Mouse (Mus musculus) hematopoietic stem cell, adult 5-6 weeks (primary cell): ENCODE results near the gene Lyrm7. TPM values are rescaled to one million over a fixed set of nuclear protein-coding genes. Genes with fewer than 3 reads are reported as not detected.
A peak's percentile ranks its signal among the peaks of the same experiment; 100 is the strongest.
"Not testable (repeated sequence)": the region's sequence is repeated elsewhere in the genome, so short reads cannot be mapped to it uniquely, and the experiment has no call there.

Source experiments
- ATAC-seq, 2 experiments: fragments of 125-278 bp in 1 of 2; replicated peaks in 1 of 2; 2 replicates each; pipeline ENCODE4 v1.8.0; 2016 to 2017; ENCODE audit warnings: inconsistent platforms in 2 of 2, mild to moderate bottlenecking in 2 of 2, moderate number of reproducible peaks in 2 of 2, low read depth in 1 of 2, moderate TSS enrichment in 1 of 2; ENCODE audit not compliant: low FRiP score in 2 of 2, poor library complexity in 2 of 2, severe bottlenecking in 2 of 2, insufficient read depth in 1 of 2, low TSS enrichment in 1 of 2
- total RNA-seq: library from RNA; stranded (forward); fragments of 172-1452, 232-1000 nt; gene quantifications from 2 replicates; pipeline ENCODE4 v1.2.3, GENCODE M21; 2017

The Lyrm7 gene
- 2.5 and 3.1 TPM in 2 replicates for total RNA-seq

DNA sequence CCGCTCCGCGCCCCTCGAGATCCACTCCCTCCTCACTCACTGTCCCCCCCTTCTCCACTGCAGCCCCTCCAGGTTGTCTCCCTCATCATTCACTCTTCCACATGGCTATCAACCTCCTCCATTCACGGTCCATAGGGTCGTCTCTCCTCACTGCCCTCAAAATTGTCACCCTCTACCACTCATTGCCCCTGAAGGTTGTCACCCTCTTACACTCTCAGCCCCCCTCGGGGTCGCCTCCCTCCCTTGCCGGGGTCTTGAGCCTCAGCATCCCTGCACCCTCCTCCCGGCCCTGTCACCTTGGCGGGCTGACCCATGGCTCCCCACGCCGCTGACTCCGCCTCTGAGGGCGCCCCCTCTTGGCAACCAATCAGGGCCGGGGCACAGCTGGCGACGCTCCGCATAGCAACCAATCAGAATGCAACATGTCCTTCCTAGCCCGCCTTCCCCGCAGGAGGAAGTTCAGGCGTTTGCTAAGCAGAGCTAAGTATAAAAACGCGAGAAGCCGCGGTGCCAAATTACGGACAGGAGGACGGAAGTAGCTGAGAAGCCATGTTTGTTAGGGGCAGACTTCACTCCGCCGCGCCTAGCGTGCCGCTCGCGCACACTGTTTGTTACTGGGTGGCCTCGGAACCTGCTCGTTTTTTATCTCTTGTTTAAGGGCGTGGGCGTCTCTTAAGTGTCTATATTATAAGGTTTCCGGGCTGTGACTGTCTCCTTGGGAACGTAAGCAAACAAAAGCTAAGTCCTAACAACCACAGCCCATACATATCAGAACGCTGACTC is at the start of gene Lyrm7:
Lyrm7 (minus strand) TSS at position 661 of the 783 bp plus-strand sequence.
- ATAC-seq = peak; percentile 99

DNA sequence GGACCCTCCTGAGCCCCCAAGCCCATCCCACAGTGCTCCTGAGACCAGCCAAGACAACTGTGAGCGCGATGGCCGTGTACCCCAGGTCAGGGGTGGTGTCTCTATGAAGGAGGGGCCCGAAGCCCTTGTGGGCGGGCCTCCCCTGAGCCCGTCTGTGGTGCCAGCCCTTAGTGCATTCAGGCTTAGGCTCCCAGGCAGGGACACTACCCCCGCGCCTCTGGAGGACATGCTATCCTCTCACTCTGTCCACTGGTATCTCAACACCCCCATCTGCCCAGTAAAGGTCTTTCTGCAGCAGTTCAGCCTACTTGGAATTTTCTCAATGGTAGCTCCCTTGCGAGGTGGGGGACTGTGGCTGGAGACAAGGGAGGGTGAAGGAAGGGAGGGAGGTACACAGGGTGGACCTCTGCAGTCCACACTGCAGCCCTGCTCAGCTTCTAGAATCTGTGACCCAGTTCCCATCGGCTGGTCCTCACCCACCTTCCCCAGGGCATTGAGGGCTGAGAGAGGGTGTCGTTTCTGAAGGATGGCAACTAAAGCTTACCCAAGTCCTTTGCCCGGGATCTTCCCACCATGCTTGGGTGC is 49.5 kb upstream of the Lyrm7 start:
- ATAC-seq = no peak

DNA sequence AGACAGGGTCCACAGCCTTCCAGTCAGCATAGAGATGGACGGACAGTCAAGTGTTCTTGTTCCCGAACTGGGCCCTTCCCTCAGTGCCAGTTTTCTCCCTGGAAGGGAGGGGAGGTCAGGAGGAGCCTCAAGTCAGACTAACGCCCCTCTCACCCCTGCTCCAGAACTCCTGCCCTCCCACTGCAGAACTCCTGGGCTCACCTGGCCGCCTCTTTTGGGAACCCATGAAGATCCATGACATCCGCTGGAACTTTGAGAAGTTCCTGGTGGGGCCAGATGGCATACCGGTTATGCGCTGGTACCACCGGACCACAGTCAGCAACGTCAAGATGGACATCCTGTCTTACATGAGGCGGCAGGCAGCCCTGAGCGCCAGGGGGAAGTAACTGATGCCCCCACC is 48.6 kb upstream of the Lyrm7 start:
- no peak for ATAC-seq

DNA sequence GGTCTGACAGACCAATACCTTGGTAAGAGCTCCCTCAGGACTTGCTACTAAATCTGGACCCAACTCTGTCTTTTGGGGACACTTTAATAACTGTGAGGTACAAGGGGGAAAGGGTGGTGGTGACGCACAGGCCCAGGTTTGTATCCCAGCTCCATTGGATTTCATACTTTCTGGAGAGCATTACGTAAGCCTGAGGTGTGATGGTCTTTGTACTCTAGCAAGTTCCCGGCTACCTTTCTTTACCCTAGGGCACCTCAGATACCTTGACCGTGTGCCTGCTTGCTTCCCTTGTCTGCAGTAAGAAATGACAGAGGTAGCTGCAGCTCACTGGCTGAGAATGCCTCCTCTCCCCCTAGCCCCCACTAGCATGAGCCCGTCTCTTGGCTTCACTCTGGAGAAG is 46.5 kb upstream of the Lyrm7 start:
- ATAC-seq = no peak

DNA sequence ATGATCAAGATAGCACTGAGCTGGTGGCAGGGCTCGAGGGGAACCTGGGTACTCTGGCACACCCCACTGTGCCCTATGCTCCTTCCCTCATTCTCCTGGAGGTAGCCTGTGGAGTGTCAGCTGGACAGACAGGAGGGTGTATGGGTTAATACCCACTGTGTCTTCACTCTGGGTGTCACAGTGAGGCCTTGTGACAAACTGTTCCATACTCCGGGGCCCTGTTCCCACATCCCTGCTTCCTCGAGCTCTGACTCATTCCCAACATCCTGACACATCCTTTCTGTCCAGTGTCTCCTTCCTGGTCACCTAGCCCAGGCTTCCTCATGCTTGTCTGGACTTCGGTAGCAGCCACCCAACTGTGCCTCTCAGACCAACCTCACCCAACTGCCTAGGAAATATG is 45.8 kb upstream of the Lyrm7 start:
- no peak for ATAC-seq

DNA sequence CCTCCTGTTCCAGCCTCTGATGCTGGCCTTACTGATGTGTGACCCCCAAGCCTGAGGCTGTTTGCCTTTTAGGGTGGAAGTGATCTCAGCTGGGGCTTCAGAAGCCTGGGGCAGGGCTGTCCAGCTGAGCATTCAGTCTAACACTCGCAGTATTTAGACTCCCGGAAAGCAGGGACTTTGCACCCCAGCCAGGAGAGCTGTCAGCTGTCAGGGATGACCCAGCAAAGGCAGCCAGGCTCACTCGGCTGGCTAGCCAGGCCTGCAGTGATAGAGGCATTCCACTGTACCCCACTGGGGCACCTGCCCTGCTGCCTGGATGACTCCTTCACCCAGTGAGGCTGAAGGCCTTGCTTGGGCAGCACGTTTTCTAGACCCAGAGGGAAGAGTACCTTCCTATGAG is 45.2 kb upstream of the Lyrm7 start:
- ATAC-seq = no peak

DNA sequence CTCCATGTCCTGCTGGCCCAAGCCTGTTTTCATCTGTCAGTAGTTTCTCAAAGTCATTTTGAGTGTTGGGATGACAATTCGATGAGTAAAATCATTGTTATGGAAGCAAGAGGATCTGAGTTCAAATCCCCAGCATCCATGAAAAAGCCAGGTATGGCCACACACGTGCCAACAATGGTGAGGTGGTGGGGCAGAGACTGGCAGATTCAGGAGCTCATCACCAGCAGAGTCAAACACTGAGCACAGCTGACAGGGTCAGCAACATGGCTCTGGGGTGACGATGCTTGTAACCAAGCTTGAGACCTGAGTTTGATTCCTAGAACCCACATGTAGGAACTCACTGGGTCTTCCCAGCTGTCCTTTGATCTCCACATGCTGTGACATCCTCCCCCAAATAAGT is 44.4 kb upstream of the Lyrm7 start:
- ATAC-seq = no peak

DNA sequence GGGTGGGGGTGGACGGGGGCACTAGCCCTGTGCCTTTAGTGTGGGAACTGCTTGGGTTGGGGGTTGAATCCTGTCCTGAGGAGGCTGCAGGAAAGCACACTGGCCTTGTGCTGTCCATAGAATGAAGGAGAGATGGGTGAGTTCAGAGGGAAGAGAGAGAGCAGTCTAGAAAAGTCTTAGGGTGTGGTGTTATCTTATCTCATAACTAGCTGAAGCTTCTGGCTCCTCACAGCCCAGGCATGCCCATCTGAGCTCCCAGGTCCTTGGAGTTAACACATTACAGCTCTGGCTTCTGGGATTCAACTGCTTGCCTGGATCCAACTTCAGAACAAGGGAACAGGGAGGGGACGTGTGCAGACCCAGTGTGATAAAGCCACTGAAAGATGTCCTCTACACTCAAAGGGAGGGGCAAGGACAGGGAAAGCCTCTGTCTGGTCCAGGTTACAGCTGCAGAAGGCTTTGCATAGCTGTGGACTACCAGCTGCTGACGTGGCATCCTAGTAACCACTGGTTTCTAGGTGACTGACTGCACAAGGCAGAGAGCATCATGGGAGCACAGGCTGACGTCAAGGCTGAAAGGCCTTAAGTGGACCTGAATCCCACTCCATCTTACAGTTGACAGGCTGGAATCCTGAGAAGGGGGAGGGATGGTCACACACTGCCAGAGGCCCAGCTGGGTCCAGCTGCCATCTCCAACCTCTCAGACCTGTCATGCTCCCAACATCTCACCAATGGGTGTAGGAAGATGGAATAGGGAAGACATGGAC is 43.4 kb upstream of the Lyrm7 start:
- ATAC-seq = no peak

DNA sequence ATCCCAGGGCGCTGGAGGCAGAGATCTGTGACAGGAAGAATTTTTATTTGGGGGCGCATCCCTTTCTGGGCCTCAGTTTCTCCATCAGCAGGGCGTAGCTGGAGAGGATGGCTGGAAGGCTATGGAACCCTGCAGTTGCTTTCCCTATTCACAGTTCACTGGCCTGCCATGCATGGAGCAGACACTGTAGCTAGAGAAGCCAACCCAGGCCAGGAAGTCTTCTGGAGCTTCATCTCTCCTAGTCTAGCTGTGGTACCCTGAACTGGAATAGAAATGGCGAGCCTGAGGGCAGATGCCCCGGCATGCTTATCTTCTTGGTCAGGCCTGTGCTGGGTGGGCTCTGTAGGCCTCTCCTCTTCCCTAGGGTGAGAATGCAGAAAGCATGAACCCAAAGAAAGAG is 42.6 kb upstream of the Lyrm7 start:
- ATAC-seq = no peak

DNA sequence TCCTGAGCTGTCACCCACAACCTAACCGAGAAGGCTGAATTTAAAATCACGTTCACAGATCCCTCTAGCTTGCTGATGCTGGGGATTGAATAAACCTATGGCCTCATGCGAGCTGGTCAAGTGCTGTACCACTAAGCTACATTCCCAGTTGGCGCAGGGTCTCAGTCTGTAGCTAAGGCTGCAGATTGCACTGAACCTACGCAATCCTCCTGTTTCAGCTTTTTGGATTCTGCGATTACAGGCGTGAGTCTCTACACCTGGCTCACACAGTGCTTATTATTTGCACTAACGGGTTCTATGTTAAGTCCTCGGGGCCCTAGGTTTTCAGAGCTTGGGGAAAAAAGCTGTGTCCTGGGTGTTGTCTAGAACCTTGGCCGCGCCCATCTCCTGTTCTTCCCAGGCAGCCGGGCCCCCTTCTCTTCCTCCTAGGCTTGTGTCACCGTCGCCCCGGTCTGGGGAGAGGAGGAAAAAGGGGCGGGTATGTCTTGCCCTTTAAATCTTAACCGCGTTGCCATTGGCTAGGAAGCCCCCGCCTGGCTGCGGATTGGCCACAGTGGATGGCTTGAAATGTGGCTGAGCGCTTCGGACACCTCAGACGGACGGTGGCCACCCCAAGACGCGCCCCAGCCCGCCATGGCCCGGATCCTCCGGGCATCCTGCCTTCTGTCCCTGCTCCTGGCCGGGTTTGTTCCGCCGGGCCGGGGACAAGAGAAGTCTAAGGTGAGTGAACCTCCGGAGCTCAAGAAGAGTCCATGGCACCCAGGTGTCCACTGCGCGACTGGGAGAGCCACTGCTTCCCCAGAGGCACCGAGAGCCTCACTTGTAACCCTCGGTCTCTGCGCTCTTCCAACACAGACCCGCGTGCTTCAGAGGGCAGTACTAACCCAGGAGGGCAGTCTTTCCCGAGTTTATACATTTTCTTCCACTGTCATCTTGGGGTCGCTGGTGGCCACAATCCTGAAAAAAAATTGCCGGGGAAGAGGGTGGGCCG is 41.9 kb upstream of the Lyrm7 start, which contains the start of gene Gpx3:
Gpx3 (plus strand) TSS at position 121 of the 991 bp plus-strand sequence.
- ATAC-seq = peak; percentile 50 to 77; a peak in 3 of 4 replicates

DNA sequence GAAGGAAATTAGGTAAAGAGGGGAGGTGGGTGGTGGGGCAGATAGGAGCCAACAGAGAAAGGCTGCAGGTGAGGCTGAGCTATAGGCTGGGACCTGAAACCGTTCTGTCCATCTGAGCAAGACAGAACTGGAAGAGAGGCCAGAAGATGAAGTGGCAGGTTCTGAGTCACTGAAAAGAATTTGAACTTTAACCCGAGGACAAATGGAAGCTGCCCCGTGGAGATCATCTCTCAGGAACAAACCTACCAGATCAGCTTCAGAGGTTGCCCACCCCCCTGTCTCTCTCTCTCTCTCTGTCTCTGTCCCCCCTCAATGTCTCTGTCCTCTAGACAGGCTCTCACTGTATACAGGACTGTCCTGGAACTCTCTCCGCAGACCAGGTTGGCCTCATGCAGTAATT is 38.9 kb upstream of the Lyrm7 start:
- ATAC-seq = no peak

DNA sequence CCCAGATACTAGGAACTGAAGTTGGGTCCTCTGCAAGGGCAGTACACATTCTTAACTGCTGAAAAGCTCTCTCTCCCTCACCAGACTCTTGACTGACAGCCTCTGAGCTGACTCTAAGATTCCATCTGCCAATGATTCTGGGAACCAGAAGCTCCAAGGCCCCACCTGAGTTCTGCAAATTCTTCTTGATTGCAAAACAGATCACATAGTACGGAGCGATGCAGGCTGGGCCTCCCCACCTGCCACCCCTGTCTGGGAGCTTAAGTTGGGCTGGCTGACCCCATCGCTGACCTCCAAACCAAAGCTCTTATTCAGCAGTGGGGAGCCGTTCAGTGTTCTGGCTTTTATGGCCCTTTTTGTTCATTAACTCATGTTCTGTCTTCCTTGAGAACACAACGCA is 36.8 kb upstream of the Lyrm7 start:
- ATAC-seq = no peak

DNA sequence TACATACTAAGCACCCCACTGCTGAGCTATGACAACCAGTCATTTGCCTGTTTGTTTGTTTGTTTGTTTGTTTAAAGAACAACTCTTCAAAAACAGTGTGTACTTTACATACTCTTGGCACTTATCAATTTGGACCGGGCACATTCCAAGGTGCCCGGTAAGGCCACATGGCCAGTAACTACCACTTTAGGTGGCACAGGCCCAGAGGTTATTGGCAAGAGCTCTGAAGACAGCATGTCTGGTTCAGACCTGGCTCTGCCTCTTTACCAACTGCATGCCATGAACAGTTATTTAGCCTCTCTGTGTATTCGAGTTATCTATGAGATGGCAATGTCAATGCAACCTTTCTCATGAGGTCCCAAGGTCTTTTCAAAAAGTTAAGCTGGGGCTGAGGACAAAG is 35.9 kb upstream of the Lyrm7 start:
- not testable (repeated sequence) for ATAC-seq

DNA sequence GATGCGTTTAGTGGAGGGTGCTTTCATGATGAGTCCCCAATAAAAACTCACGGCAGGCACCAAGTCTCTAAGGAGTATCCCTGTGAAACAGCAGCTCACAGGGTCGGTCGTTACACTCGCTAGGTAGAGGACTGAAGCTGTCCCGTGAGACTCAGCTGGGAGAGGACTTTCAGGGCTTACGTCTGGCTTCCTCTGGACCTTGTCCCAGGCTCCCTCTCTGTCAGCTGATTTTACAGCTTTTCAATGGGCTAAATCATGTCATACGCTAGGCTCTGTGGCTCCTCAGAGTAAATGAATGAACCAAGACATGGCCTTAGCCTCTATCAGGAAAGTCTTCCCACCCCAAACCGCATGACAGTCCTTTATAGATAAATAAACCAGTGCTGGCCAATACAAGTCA is 33.9 kb upstream of the Lyrm7 start:
- ATAC-seq = no peak

DNA sequence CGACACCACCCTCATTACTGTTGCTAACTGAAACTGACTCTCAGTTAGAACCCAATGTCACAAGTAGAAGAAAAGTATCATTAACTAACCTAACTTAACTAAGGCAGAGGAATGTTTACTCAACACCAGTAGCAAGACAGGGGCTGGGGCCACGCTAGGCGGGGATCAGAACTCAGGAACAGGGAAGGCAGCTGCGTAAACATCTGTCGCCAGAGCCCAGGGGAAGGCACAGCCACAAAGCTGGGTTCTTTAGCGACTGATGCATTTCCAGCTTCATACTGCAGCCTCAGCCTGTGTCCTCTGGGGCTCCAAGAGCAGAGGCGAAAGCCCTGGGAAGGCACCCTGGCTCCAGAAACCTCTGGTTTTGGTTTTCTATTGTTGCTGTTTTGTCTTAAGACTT is 31.4 kb upstream of the Lyrm7 start:
- no peak for ATAC-seq

DNA sequence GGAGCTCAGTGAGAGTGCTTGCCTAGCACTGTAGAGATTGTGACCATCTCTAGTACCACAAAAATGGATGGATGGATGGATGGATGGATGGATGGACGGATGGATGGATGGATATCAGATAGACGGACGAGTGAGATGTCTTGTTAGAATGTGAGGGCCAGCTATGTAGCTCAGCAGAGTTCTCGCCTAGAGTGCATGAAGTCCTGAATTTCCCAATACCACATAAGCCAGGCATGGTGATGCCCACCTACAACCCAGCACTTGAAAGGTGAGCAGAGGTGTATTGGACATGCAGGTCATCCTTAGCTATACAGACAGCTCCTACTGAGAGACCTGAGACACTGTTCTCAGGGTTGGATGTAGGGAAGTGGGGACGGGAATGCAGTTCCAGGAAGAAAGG is 30.6 kb upstream of the Lyrm7 start:
- ATAC-seq = no peak

DNA sequence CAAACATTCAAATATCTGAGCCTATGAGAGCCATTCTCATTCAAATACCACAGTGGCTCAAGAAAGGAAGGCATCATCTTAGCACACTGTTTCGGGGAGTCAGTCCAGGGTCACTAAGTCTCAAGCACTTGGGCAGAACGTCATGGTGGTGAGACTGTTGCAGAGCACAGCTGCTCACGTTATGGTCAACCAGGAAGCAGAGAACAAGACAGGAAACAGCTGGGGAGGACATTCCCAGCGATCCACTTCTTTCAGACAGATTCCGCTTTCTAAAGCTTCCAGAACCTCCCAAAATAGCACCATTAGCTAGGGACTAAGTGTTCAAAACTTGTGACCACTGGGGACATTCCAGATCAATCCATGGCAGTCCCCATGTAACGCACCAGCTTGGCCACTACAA is 27.2 kb upstream of the Lyrm7 start:
- no peak for ATAC-seq
